Mouse (Mus musculus) kidney, adult 2 months (tissue): Measurements from ENCODE around the gene Jazf1.

Experiments used
- CTCF ChIP-seq: fragments of 200-500 bp; conservative IDR thresholded peaks from 2 replicates; pipeline ENCODE4 v1.5.1; 2011; ENCODE audit warnings: low read depth, mild to moderate bottlenecking, control low read depth, low read length, moderate library complexity, mixed read lengths; ENCODE audit not compliant: insufficient read depth, insufficient read length
- POLR2A ChIP-seq: fragments of 200-500 bp; IDR thresholded peaks from one replicate; pipeline ENCODE4 v1.6.1; 2011; ENCODE audit warnings: low read depth, low read length, control low read depth

DNA sequence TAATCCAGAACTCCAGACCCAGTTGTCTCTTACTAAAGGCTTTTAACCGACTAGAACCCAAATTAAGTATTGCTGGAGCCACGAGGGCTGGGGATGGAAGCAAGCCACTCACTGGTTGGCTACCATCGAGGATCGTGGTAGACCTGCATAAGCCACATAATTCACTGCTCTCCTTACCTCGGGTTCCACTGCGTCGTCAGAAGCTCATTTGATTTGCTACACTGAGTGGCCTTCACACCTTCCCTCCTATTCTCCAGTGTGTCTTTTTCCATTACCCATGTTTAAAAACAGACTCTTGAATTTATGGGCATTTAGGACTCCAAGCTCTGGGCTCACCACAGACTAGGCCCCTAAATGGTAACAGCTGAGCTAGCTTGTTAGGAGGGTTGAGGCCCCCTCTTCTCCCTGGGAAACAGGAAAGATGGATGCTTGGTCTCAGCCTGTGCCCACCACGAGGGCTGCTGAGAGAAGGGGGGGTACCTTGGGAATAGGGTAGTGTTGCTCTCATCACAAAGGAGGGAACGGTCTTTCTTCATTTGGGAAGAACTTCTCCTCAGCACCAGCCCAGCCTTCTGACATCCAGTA lies 142.9 kb downstream of the Jazf1 start:
- no peak for TF ChIP-seq CTCF
- TF ChIP-seq POLR2A = no peak
